Mouse (Mus musculus): Measurements from ENCODE around the gene Ednra. TPM values are rescaled to one million over a fixed set of nuclear protein-coding genes. Genes with fewer than 3 reads are reported as not detected.

Ednra gene
- total and polyA plus RNA-seq, 2 experiments from 2014 or later, result 35.2 to 37.0 TPM

GRCm38 (mm10) chr8:77630691-77631090 lies 93.6 kb downstream of the Ednra start:
- H3K4me1 ChIP-seq (ENCODE audit: control insufficient read depth, insufficient read depth), result no peaks in the 10 kb centered on the region
- DNase-seq (ENCODE audit: low spot score) (no peak), ATAC-seq (ENCODE audit: insufficient read depth, low read depth) (no peak)
- no peak overlapping the region for H3K4me3 ChIP-seq (ENCODE audit: low read depth, low read length)
- no peak overlapping the region for H3K4me2 ChIP-seq (ENCODE audit: low read depth, low read length)
- no peak overlapping the region for H3K27ac ChIP-seq (ENCODE audit: low read depth)
- no peaks in the 10 kb centered on the region for H3K9me3 ChIP-seq (replicated peaks; ENCODE audit: control insufficient read depth, low read length)
- WGBS, result 66% methylated on average over 3 of the region's 3 CpGs
- TF ChIP-seq CTCF (IDR thresholded peaks at IDR 0.05; ENCODE audit: low read depth) (no peak), EP300 (IDR thresholded peaks at IDR 0.05; ENCODE audit: low read depth) (no peak)
- no peaks in the 10 kb centered on the region for H3K27me3 ChIP-seq (ENCODE audit: control insufficient read depth, insufficient read depth, low read length)
- H3K36me3 ChIP-seq (replicated peaks; ENCODE audit: control insufficient read depth, insufficient read depth, low read length), result no peaks in the 10 kb centered on the region
- no peak overlapping the region for H3K9ac ChIP-seq (replicated peaks; ENCODE audit: low read depth, low read length)

DNA sequence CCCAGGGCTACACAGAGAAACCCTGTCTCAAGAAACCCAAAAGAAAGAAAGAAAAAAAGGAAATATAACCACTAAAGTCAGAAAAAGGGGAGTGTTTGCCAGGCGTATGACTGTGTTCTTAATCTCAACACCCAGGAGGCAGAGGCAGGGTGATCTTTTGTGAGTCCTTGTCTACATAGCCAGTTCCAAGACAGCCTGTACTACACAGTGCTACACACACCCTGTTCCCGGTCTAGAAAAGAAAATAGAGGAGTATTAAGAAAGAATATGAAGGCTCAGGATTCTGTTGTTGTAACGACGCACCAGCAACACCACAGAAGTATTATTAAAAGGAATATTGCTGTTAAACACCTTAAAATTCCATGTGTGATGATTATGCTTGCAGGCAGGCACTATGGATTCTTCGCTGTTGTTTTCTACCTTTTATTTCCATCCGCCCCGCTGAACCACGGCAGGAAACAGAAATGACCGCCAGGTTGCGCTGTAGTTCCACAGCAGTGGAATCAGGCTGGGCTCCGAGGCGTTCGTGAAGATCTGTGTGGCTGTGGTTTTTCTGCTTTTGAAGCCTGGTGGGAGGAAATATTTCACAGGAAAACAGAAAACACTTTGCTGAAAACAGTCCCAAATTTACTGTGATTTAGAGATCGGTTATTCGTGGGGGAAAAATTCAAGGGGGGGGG lies 94.3 kb downstream of the Ednra start:
- TF ChIP-seq CTCF (IDR thresholded peaks at IDR 0.05; ENCODE audit: low read depth) (peak; percentile 99), EP300 (IDR thresholded peaks at IDR 0.05; ENCODE audit: low read depth) (no peak)
- Histone ChIP-seq H3K4me1 (ENCODE audit: control insufficient read depth, insufficient read depth) (no peaks in the 10 kb centered on the region), H3K4me2 (ENCODE audit: low read depth, low read length) (no peak overlapping the region), H3K36me3 (replicated peaks; ENCODE audit: control insufficient read depth, insufficient read depth, low read length) (no peaks in the 10 kb centered on the region), H3K4me3 (ENCODE audit: low read depth, low read length) (no peak overlapping the region), H3K27ac (ENCODE audit: low read depth) (no peak overlapping the region), H3K27me3 (ENCODE audit: control insufficient read depth, insufficient read depth, low read length) (no peaks in the 10 kb centered on the region), H3K9me3 (replicated peaks; ENCODE audit: control insufficient read depth, low read length) (no peaks in the 10 kb centered on the region), H3K9ac (replicated peaks; ENCODE audit: low read depth, low read length) (no peak overlapping the region)
- ATAC-seq (ENCODE audit: insufficient read depth, low read depth) (peak; percentile 76), DNase-seq (ENCODE audit: low spot score) (peak; percentile 62)
- WGBS, result 16% methylated on average over 15 of the region's 15 CpGs

- H3K27ac ChIP-seq (ENCODE audit: low read depth), result no peak overlapping the region
- no peak overlapping the region for H3K9ac ChIP-seq (replicated peaks; ENCODE audit: low read depth, low read length)
- no peak for DNase-seq (ENCODE audit: low spot score)
- H3K4me2 ChIP-seq (ENCODE audit: low read depth, low read length), result no peak overlapping the region
- no peaks in the 10 kb centered on the region for H3K36me3 ChIP-seq (replicated peaks; ENCODE audit: control insufficient read depth, insufficient read depth, low read length)
- H3K4me1 ChIP-seq (ENCODE audit: control insufficient read depth, insufficient read depth), result no peaks in the 10 kb centered on the region
- H3K9me3 ChIP-seq (replicated peaks; ENCODE audit: control insufficient read depth, low read length), result no peaks in the 10 kb centered on the region
- TF ChIP-seq EP300 (IDR thresholded peaks at IDR 0.05; ENCODE audit: low read depth) (no peak), CTCF (IDR thresholded peaks at IDR 0.05; ENCODE audit: low read depth) (no peak)
- WGBS, result 87% methylated on average over 7 of the region's 7 CpGs
- ATAC-seq (ENCODE audit: insufficient read depth, low read depth), result no peak
- no peak overlapping the region for H3K4me3 ChIP-seq (ENCODE audit: low read depth, low read length)
- no peaks in the 10 kb centered on the region for H3K27me3 ChIP-seq (ENCODE audit: control insufficient read depth, insufficient read depth, low read length)
Measured at GRCm38 (mm10) chr8:77623677-77624209, 100.5 kb downstream of the Ednra start.

DNA sequence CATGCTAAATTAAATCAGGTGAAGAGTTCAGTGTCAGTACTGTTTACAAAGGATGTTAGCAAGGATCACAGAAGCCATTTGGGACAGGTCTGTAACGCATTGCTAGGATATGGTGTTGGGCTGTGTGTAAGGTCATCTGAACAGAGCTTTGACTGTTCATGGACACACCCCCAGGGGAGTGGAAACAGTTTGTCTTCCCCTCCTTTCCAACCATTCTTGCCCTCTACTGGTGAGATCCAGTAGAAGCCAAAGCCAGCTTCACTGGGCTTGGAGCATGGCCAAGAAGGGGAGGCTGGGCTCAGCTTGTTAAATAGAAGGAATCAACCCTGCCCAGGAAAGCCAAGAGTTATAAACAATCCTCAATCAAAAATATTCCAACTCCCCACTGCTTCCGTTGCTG lies 106.3 kb downstream of the Ednra start:
- Histone ChIP-seq H3K36me3 (replicated peaks; ENCODE audit: control insufficient read depth, insufficient read depth, low read length) (no peaks in the 10 kb centered on the region), H3K27ac (ENCODE audit: low read depth) (no peak overlapping the region), H3K9ac (replicated peaks; ENCODE audit: low read depth, low read length) (no peak overlapping the region), H3K4me3 (ENCODE audit: low read depth, low read length) (no peak overlapping the region), H3K4me1 (ENCODE audit: control insufficient read depth, insufficient read depth) (no peaks in the 10 kb centered on the region), H3K27me3 (ENCODE audit: control insufficient read depth, insufficient read depth, low read length) (no peaks in the 10 kb centered on the region), H3K9me3 (replicated peaks; ENCODE audit: control insufficient read depth, low read length) (no peaks in the 10 kb centered on the region), H3K4me2 (ENCODE audit: low read depth, low read length) (no peak overlapping the region)
- 47% methylated on average over 2 of the region's 2 CpGs for WGBS
- ATAC-seq (ENCODE audit: insufficient read depth, low read depth), result peak; percentile 85
- DNase-seq (ENCODE audit: low spot score), result peak; percentile 78
- TF ChIP-seq CTCF (IDR thresholded peaks at IDR 0.05; ENCODE audit: low read depth) (peak; percentile 74), EP300 (IDR thresholded peaks at IDR 0.05; ENCODE audit: low read depth) (no peak)

Other genes starting within 250 kb of the Ednra start
- 33.3 and 37.8 TPM in 2 replicates for gene Arhgap10, start 206.5 kb downstream of the Ednra start, total RNA-seq (2014; rRNA removed; ENCODE audit: low replicate concordance)
- 23.6 and 25.5 TPM in 2 replicates for gene Arhgap10, start 206.5 kb downstream of the Ednra start, polyA plus RNA-seq (2015; fragmentation: Nextera tagmentation; extraction: Ambion mirVana)
- 13.8 and 15.1 TPM in 2 replicates for gene Prmt9, start 175.1 kb downstream of the Ednra start, total RNA-seq (2014; rRNA removed; ENCODE audit: low replicate concordance)
- 13.3 and 14.9 TPM in 2 replicates for gene Prmt9, start 175.1 kb downstream of the Ednra start, polyA plus RNA-seq (2015; fragmentation: Nextera tagmentation; extraction: Ambion mirVana)
- gene Tmem184c, start 113.8 kb downstream of the Ednra start, total RNA-seq (2014; rRNA removed; ENCODE audit: low replicate concordance), result 11.9 and 17.5 TPM in 2 replicates
- 17.1 and 18.9 TPM in 2 replicates for gene Tmem184c, start 113.8 kb downstream of the Ednra start, polyA plus RNA-seq (2015; fragmentation: Nextera tagmentation; extraction: Ambion mirVana)